Mouse (Mus musculus) kidney, postnatal 36 days (tissue): ENCODE measurements around the gene Akap13.

Source experiments
- DNase-seq, 2 experiments: peaks; one replicate each; pipeline ENCODE4 v3.0.0; 2021 to 2022; ENCODE audit warnings: mixed read lengths in 2 of 2

Akap13 gene

GRCm38 (mm10) chr7:75802887-75803286 is 347.6 kb downstream of the Akap13 start:
- DNase-seq, result no peak
